Mouse (Mus musculus): ENCODE data around the gene Cyb5d2. TPM values are rescaled to one million over a fixed set of nuclear protein-coding genes. Genes with fewer than 3 reads are reported as not detected.

Cyb5d2 gene
- polyA plus RNA-seq, 1 experiment from 2014 or later: 4.1 TPM

- TF ChIP-seq EP300 (IDR thresholded peaks at IDR 0.05; ENCODE audit: low read depth) (no peak), CTCF (IDR thresholded peaks at IDR 0.05; ENCODE audit: low read depth) (no peak)
- no peaks in the 10 kb centered on the region for H3K9me3 ChIP-seq (ENCODE audit: low read length)
- no peaks in the 10 kb centered on the region for H3K27me3 ChIP-seq (ENCODE audit: insufficient read depth, low read length)
- no peaks in the 10 kb centered on the region for H3K36me3 ChIP-seq (replicated peaks; ENCODE audit: insufficient read depth, low read length)
- no peak for ATAC-seq
- H3K27ac ChIP-seq (ENCODE audit: low read depth): no peak overlapping the region
- H3K4me3 ChIP-seq (ENCODE audit: low read depth, low read length): no peak overlapping the region
- H3K9ac ChIP-seq (replicated peaks): no peak overlapping the region
- DNase-seq: no peak
- H3K4me2 ChIP-seq (ENCODE audit: low read depth, low read length): no peak overlapping the region
- 0 out of 2 replicates have a peak, but pooled peaks cover 3% of the 10 kb centered on the region for H3K4me1 ChIP-seq (ENCODE audit: insufficient read depth)
Measured at GRCm38 (mm10) chr11:72804586-72804985, 8.6 kb upstream of the Cyb5d2 start.

DNA sequence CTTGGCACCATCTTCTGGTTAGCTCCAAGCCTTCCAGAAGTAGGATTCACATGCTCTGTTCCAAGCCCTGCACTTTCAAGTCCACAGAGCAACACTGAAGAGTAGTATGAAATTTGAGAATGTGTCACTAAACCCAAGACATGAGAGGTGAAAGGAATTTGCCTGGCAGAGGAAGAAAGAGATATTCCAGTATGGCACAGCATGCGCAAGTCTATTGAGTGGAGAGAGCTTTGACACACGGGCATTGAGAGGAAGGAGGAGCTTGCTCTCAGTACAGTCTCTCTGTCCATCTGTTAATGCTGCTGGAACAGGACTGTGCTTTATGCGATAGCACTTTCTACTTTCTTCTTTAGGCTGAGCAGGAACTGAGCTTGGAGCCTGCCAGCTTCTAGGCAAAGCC, 7.1 kb upstream of the Cyb5d2 start:
- ATAC-seq (no peak), DNase-seq (no peak)
- Histone ChIP-seq H3K4me2 (ENCODE audit: low read depth, low read length) (no peak overlapping the region), H3K27ac (ENCODE audit: low read depth) (no peak overlapping the region), H3K4me3 (ENCODE audit: low read depth, low read length) (no peak overlapping the region), H3K36me3 (replicated peaks; ENCODE audit: insufficient read depth, low read length) (no peaks in the 10 kb centered on the region), H3K9me3 (ENCODE audit: low read length) (no peaks in the 10 kb centered on the region), H3K27me3 (ENCODE audit: insufficient read depth, low read length) (no peaks in the 10 kb centered on the region), H3K9ac (replicated peaks) (no peak overlapping the region), H3K4me1 (ENCODE audit: insufficient read depth) (0 out of 2 replicates have a peak, but pooled peaks cover 3% of the 10 kb centered on the region)
- TF ChIP-seq CTCF (IDR thresholded peaks at IDR 0.05; ENCODE audit: low read depth) (no peak), EP300 (IDR thresholded peaks at IDR 0.05; ENCODE audit: low read depth) (no peak)
- WGBS (ENCODE audit: insufficient replicate concordance): 78% methylated on average over 3 of the region's 3 CpGs

DNA sequence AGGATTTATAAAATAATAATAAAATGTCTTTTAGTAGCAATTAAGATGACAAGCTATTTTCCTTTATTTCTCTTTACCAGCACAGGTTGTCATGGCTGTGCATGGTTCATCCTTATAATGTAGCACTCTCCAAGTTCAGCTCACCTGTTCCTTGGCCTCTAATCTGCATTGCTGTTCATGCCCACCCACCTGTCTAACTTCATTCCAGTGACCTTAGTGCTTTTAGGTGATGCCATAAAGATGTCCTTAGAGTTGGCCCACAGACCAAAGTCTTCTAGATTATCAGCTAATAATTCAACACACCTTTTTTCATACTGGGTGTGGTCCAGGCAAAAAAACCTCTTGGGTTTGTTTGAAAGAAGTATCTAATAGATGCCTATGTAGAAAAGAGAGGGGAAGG, 5.2 kb upstream of the Cyb5d2 start:
- Histone ChIP-seq H3K27me3 (ENCODE audit: insufficient read depth, low read length) (no peaks in the 10 kb centered on the region), H3K9ac (replicated peaks) (no peak overlapping the region), H3K4me3 (ENCODE audit: low read depth, low read length) (no peak overlapping the region), H3K36me3 (replicated peaks; ENCODE audit: insufficient read depth, low read length) (no peaks in the 10 kb centered on the region), H3K4me2 (ENCODE audit: low read depth, low read length) (no peak overlapping the region), H3K9me3 (ENCODE audit: low read length) (no peaks in the 10 kb centered on the region), H3K27ac (ENCODE audit: low read depth) (no peak overlapping the region), H3K4me1 (ENCODE audit: insufficient read depth) (peaks cover 7% of the 10 kb centered on the region)
- ATAC-seq (no peak), DNase-seq (no peak)
- TF ChIP-seq EP300 (IDR thresholded peaks at IDR 0.05; ENCODE audit: low read depth): no peak
- TF ChIP-seq CTCF (IDR thresholded peaks at IDR 0.05; ENCODE audit: low read depth): no peak

DNA sequence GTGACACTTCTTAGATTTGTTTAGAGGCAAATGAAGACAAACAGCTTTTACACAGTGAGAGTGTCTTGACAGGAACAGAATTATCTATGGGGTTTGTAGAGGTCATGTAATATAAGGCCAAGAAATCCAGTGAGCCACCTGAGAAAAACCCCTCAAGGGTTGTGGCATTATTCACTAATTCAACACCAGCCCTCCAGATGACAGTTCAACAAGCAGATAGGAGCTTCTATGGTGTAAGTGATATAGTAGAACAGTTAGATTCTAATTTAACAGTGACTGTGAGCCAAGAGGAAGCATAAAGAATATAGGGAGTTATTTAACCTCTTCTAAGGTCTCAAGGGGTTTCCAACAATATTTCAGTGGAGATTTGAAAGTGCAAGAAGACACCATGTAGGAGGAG, 2.2 kb upstream of the Cyb5d2 start:
- H3K36me3 ChIP-seq (replicated peaks; ENCODE audit: insufficient read depth, low read length): no peaks in the 10 kb centered on the region
- no peak overlapping the region for H3K27ac ChIP-seq (ENCODE audit: low read depth)
- H3K4me3 ChIP-seq (ENCODE audit: low read depth, low read length): no peak overlapping the region
- H3K9me3 ChIP-seq (ENCODE audit: low read length): no peaks in the 10 kb centered on the region
- DNase-seq (no peak), ATAC-seq (no peak)
- H3K27me3 ChIP-seq (ENCODE audit: insufficient read depth, low read length): no peaks in the 10 kb centered on the region
- H3K9ac ChIP-seq (replicated peaks): no peak overlapping the region
- H3K4me2 ChIP-seq (ENCODE audit: low read depth, low read length): no peak overlapping the region
- H3K4me1 ChIP-seq (ENCODE audit: insufficient read depth): peaks cover 10% of the 10 kb centered on the region
- TF ChIP-seq CTCF (IDR thresholded peaks at IDR 0.05; ENCODE audit: low read depth) (no peak), EP300 (IDR thresholded peaks at IDR 0.05; ENCODE audit: low read depth) (no peak)

DNA sequence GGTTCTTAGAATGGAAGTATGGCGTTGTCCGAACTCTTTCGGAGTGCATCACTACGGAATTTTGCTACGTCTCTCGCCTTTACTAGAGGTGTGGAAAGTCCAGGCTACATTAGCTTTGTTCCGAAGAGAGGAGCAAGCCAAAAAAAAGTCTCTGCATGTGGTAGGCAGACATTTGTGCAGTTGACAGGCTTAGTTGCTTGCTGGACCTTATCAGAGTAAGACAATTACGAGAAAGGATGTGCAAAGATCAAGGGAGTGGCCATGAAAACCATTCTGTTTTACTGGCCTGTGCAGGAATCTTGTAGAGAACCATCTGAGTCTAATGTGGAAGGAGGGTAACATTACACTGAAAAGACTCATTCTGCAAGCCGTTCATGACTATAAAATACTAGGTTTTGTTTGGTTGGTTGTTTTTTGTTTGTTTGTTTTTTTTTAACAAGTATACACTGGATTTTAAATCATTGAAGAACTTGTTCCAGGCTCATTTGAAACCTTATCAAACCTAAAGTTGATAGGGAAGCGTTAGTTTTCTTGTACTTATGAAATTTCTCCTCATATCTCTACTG, 914 bp upstream of the Cyb5d2 start:
- peak overlapping the region; percentile 88 for H3K27ac ChIP-seq (ENCODE audit: low read depth)
- H3K36me3 ChIP-seq (replicated peaks; ENCODE audit: insufficient read depth, low read length): no peaks in the 10 kb centered on the region
- peak overlapping the region; percentile 88 for H3K4me2 ChIP-seq (ENCODE audit: low read depth, low read length)
- no peaks in the 10 kb centered on the region for H3K9me3 ChIP-seq (ENCODE audit: low read length)
- ATAC-seq (no peak), DNase-seq (no peak)
- peaks cover 10% of the 10 kb centered on the region for H3K4me1 ChIP-seq (ENCODE audit: insufficient read depth)
- H3K27me3 ChIP-seq (ENCODE audit: insufficient read depth, low read length): no peaks in the 10 kb centered on the region
- no peak for TF ChIP-seq CTCF (IDR thresholded peaks at IDR 0.05; ENCODE audit: low read depth)
- no peak for TF ChIP-seq EP300 (IDR thresholded peaks at IDR 0.05; ENCODE audit: low read depth)
- H3K9ac ChIP-seq (replicated peaks): peak overlapping the region; percentile 89
- H3K4me3 ChIP-seq (ENCODE audit: low read depth, low read length): peak overlapping the region; percentile 91
- 10% methylated on average over 10 of the region's 10 CpGs for WGBS (ENCODE audit: insufficient replicate concordance)

DNA sequence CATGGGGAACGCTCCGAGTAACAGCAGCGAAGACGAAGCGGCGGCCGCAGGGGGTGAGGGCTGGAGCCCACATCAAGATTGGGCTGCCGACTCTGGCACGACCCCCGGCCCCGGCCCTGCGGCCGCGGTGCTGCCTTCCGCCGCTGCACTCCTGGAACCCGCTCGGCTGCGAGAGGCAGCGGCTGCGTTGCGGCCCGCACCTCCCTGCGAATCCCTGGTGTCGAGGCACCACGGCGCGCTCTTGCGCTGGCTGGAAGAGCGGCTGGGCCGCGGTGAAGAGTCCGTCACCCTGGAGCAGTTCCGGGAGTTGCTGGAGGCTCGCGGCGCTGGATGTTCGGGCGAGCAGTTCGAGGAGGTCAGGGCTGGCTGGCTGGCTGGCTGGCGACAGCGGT, 350 bp upstream of the Cyb5d2 start:
- DNase-seq (no peak), ATAC-seq (peak; percentile 40)

DNA sequence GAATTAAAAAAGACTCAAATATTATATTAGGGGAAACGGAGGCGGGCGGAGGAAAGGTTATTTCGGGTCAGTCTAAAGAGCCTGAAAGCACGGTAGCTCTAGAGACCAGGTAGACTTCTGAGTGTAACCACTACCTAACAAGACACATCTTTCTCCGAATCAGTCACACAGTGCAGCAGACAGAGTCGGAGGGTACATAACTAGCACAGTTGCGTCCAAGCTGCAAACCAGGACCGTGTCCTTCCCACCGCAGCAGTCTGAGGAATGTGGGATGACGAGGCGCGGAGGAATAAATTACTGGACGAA, 840 bp downstream of the Cyb5d2 start:
- Histone ChIP-seq H3K4me3 (ENCODE audit: low read depth, low read length) (peak overlapping the region; percentile 91), H3K4me1 (ENCODE audit: insufficient read depth) (peaks cover 10% of the 10 kb centered on the region), H3K4me2 (ENCODE audit: low read depth, low read length) (peak overlapping the region; percentile 84), H3K36me3 (replicated peaks; ENCODE audit: insufficient read depth, low read length) (no peaks in the 10 kb centered on the region), H3K27me3 (ENCODE audit: insufficient read depth, low read length) (no peaks in the 10 kb centered on the region), H3K9me3 (ENCODE audit: low read length) (no peaks in the 10 kb centered on the region), H3K9ac (replicated peaks) (peak overlapping the region; percentile 89), H3K27ac (ENCODE audit: low read depth) (peak overlapping the region; percentile 88)
- DNase-seq: no peak
- ATAC-seq: peak; percentile 9
- 14% methylated on average over 14 of the region's 14 CpGs for WGBS (ENCODE audit: insufficient replicate concordance)
- no peak for TF ChIP-seq CTCF (IDR thresholded peaks at IDR 0.05; ENCODE audit: low read depth)
- no peak for TF ChIP-seq EP300 (IDR thresholded peaks at IDR 0.05; ENCODE audit: low read depth)

More for the DNA sequence above, 350 bp upstream of the Cyb5d2 start:
- TF ChIP-seq CTCF (IDR thresholded peaks at IDR 0.05; ENCODE audit: low read depth) (no peak), EP300 (IDR thresholded peaks at IDR 0.05; ENCODE audit: low read depth) (no peak)
- under 1% methylated on average over 42 of the region's 42 CpGs for WGBS (ENCODE audit: insufficient replicate concordance)
- Histone ChIP-seq H3K27ac (ENCODE audit: low read depth) (peak overlapping the region; percentile 88), H3K4me2 (ENCODE audit: low read depth, low read length) (peak overlapping the region; percentile 88), H3K4me3 (ENCODE audit: low read depth, low read length) (peak overlapping the region; percentile 91), H3K27me3 (ENCODE audit: insufficient read depth, low read length) (no peaks in the 10 kb centered on the region), H3K9ac (replicated peaks) (peak overlapping the region; percentile 89), H3K9me3 (ENCODE audit: low read length) (no peaks in the 10 kb centered on the region), H3K4me1 (ENCODE audit: insufficient read depth) (peaks cover 10% of the 10 kb centered on the region), H3K36me3 (replicated peaks; ENCODE audit: insufficient read depth, low read length) (no peaks in the 10 kb centered on the region)

All from liver, postnatal 0 days (tissue).